Mouse (Mus musculus) megakaryocyte progenitor cell, adult 5-6 weeks (primary cell): ENCODE results near the gene Myo1b. TPM values are rescaled to one million over a fixed set of nuclear protein-coding genes. Genes with fewer than 3 reads are reported as not detected.
A peak's percentile ranks its signal among the peaks of the same experiment; 100 is the strongest.

ENCODE experiments used
- ATAC-seq: replicated peaks from 2 replicates; pipeline ENCODE4 v1.8.0; 2016; ENCODE audit warnings: mild to moderate bottlenecking, moderate TSS enrichment, inconsistent platforms; ENCODE audit not compliant: poor library complexity
- total RNA-seq, 2 experiments: library from RNA; stranded (forward) in 1 of 2; stranded (reverse) in 1 of 2; fragments of 157-497, 149-512 nt in 1 of 2; fragments of 200-1000 nt in 1 of 2; gene quantifications; 2 replicates each; pipeline versions ENCODE4 v1.2.3 to v1.2.4; 2015 to 2017

The Myo1b gene
- total RNA-seq, 2 experiments from 2014 or later = 3.3 to 5.8 TPM

DNA sequence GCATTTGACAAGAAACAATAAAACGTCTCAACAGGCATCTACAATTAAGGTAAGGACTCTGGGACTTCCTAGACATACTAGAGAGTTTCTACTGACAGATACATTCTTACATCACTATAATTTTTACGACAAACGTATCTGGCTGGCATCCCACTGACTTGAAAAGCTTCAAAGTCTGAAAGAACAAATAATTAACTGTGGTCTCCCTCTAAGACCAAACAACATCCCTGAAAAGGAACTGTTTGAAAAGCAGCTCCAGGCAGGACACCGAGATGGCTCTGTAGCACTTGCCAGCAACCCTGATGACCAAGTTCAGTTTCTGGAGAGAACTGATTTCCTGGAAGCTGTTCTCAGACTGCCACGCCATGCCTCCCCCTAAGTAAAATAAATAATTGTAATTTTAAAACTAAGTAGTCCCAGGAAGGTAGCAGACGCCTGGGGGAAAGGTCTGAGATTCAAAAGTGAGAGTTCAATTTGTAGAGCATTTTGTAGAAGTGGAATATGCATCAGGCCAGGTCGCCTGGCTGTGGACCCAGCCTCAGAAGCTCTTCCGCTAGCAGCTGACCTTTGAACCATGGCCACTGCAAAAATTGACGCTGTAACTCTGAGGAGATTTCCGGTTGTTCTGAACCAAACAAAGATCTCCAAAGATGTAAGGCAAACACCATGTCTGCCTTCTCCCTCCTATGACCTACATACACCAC, 60.2 kb downstream of the Myo1b start:
- no peak for ATAC-seq

DNA sequence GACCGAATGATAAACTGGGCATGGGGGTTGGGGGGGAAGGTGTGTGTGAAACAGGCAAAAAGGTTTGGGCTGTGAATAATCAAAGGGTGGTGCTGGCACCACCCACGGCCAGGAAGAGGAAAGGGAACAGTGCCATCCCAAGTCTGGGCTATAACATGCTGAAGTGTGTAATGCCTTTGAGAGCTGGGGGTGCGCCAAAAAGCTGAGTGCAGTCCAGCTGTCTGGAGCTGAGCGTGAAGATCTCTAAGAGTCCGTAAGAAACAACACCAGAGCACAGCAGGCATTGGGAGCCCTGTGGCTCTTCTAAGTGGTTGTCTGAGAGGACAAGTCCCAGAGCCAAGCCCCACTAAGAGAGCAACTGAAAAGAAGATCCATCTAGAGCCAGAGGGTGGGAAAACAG, 63.6 kb downstream of the Myo1b start:
- no peak for ATAC-seq

DNA sequence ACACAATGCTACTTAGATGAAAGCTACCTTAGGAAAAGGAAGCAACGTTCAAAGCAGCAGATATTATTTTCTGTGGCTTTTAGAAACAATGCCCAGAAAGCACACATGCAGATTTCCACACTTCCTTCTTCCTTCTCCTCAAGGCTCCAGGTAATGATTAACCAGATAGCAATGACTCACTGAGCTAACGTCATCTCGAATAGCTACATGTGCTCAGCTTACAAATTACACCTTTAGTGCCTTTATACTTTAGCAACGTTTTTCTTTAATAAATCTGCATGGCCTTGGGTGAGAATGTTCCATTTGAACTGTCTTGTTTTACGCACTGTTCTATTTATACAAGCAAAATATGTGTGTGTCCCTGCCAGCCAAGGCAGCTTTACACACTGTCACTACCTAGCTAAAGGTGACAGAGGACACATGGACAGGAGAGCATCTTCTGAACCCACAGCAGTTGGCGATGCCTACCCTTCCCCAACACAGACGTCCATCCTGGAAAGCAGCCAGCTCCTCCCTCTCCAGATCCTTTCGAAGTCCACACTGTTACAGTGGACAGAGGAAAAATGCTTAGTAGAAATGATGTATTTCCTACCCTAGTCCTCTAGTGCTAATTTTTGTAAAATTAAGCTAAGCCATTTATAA, 66.2 kb downstream of the Myo1b start:
- 0 out of 2 replicates have a peak, but pooled peaks have one; percentile 34 for ATAC-seq

DNA sequence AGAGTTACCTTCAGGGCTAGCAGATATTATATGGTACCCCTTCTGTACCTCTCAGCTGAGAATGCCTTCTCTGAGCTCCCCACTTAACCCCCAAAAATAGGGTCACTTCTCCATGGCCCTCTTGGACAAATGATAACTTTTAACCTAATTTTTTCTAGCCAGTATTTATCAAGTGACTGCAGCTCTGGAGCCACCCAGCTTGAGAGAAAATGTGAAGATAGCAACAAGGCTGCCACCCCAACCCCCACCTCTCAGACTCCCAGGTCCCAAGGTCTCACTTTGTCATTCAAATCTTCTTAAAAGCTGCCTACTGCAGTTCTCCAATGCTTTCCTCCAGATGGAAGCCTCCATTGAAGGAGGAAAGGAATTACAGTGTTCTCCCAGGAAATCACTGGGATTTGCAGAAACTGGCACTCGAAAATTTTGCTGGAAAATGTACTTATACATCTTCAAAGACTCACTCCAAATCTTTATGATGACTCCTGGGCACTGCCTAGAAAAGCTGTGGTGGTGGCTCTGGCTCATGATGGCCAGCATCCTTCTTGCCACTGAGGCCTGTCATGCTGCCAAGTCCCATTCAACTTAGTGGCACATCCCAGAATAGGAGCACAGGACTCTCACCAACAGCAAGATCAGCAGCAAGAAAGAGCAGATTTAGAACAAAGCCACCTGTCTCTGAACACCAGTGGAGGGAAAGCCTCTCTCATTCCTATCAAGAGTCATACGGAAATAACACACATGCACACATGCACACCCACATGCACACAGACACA, 70.4 kb downstream of the Myo1b start:
- no peak for ATAC-seq

DNA sequence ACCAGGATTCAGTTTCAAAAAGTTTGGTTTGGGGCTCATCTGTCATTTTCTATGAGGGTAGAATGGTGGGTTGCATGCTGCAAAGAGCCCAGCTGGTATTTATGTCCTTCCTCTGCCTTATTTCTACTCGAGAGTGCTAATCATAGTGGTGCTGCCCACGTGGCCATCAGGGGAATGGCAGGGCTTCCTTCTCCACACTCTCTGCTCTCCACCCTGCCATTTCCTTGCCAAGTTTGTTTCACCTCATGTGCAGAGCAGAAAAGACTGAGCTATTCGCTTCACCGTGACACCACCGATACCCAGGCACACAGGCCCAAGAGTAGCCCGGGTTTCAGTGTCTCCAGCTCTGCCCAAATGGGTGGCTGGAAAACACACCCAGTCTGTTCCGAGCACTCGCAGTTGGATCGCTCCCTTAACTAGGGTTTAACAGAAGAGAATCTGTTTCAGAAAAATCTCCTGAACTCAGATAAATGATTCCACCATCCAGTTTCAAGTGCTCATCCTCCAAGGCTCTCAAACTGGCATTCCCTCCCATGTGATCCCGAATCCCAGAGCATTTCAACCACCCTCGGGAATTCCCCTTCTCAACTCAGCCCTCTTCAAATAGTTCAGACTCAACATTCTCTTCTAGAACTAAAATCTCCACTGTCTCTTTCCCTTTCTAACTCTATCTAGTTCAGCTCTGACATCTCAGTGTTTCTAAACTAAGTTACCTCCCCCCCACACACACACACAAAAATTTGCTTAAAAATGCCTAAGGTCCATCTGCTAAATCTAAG, 77.8 kb downstream of the Myo1b start:
- ATAC-seq = 0 out of 2 replicates have a peak, but pooled peaks have one; percentile 23

DNA sequence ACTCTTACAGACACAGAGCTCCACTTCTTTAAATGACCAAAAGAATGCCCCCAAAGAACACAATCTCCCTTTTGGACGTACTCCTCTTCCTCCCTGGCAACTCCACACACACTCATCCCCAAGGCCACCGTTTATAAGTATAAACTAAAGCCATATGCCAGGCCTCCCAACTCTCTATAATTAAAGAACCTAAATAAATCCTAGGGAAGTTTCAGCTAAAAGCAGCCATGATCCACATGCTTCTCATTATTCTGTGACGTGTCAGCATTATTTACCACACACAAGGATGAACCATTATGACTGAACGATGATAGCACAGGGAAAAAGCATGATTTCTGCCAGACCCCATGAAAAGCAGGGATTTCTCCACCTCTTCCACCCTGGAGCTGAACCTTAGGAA, 78.6 kb downstream of the Myo1b start:
- no peak for ATAC-seq

DNA sequence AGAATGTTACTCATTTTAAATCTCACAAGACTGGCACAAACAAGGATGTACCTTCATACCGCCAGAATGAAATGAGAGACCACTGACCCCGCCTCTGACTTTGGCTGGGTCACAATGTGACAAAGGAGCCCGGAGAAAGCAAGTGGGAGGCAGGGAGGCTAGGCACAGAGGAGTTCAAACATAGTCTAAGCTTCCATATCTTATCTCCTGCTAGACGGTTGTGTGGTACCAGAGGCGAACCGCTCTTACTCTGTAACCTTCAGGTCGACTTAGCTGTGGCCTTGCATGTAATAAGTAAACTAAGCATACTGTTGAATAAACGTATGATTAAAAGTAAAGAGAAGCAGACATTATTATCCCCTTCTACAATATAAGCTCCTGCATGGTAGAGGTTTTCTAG, 80.1 kb downstream of the Myo1b start:
- ATAC-seq = no peak

DNA sequence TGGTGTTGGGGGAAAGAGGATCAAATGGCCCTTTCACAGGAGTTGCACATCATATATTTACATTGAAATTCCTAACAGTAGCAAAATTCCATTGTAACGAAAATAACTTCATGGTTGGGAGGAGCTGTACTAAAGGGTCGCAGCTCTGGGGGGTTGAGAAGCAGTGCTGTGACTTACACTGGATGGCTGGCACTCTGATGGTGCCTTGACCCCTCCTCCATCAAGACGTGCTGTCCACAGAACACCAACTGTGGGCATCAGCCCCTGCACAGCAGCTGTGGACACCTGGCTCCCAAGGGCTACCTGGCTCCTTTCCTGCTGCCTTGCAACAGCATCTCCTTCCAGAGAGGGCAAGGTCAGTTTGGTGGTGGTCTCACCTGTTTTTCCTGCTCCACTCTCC, 81.8 kb downstream of the Myo1b start:
- no peak for ATAC-seq

DNA sequence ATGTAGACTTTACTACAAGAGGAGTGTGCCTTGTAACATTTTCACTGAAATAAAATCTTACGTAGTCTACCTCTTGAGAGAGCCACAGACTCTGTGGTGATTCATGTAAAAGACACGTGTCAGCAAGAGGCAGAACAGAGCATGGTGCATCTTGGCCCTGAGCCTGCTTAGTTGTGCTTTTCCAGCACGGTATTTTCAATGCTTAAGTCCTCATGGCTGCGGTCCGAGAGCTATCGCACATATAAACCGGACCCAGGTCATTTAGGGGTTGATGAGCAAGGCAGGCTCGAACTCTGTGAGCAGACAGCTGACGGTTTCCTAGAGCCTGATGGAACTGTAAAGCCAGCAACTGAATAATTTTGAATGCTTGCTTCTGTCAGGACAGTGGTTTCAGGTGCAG, 86.5 kb downstream of the Myo1b start:
- ATAC-seq = no peak

DNA sequence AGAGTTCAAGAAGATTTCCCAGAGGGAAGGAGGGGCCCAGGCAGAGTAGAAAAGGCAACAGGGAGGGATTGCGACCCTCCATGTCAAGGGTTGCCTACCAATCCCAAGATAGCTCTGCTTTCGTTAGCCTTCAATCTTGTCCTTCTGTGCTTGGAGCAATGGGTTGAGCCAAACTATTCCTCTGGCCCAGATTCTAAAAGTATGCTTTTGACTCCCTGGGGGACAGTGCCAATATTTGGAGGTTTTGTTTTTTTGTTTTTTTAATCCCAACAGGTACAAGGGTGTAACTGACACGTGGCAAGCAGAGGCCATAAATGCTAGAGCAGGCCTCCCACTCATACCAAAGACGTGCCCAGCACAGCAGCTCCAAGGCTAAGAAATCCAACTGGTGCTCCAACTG, 93.3 kb downstream of the Myo1b start:
- ATAC-seq = no peak

DNA sequence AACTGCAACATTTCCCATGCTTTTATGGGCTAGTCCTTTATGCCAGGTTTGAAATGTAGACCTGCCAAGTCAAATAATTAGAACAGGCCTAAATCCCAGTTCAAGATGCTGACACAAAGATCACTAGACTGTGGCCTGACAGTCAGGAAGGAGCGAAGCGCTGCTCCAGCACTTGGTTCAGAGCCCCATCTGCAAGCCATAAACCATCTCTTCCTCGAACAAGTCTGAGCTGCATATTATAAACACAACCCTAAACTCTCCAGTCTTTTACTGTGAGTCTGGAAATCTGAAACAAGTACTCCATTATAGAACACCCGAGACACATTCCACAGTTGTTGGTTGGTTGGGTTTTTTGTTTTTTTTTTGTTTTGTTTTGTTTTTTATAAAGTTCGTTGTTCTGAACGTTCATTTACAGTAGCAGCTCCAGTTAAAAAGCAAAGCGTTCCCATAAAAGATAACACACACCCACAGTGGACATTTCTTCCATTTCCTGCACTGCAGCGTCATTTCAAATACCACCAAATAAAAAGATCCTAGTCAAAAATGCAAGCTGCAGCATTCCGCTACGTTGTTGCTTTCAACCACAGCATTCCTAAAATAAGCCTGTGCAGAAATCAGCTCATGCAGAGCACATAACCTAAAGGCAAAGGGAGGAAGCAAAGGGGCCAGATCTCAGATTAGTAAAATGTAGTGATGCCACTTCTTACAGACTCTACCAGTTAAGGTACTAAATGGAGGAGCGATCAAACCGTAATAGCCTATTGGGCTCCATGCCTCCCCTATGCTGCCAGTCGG, 94.0 kb downstream of the Myo1b start:
- no peak for ATAC-seq

DNA sequence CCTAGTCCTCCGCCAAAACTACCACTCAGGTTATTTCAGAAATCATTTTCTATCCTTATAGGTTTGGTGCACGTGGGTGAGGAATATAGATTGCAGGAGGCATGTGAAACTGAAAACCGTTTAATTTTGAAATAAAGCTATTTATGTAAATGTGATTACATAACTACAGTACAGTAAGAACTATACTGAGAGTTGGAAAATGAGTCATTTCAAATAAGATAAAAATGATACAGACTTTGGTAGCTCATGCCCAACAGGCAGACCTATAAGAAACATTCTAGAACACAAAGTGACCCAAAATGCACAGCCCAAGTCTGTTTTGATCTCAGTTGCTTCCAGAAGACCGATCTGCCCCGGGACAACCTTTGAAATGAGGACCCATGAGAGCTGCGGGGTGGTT, 95.4 kb downstream of the Myo1b start:
- peak; percentile 31; the same call in 1 of the 2 replicates for ATAC-seq

DNA sequence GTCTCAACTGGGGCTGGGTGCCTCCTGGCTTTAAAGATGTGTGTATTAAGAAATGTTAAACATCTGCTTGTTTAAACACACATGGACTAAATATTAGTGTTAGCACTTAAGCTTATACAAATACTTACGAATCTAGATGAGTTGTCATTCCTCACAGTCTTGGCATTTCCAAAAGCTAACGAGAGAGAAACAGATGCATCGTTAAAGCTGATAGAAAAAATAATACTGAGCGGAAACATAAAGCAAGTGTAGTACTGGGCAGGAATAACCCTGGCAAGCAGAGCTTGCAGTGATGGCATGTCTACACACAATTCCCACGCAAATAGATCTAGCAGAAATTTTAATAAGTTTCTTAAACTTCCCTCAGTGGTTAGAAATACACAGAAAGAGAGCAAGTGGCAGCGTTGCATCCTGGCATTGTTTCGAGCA, 95.8 kb downstream of the Myo1b start:
- no peak for ATAC-seq

DNA sequence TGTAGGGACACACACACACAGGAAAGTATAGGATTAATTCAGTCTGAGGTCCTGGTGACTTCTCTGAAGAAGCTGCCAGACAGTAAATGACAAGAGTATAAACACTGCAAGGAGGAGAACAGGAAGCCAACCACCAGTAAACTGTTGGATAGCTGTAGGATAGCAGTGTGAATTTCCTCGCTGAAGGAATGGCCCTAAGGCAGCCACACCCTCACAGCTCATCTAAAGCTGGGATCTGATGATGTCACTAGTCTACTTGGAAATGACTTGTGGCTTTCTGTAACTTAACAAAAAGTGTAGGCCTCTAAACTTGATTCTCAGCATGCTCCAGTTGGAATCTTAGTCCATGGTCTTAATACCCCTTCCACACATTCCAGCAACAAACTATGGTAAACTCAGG, 100.2 kb downstream of the Myo1b start:
- ATAC-seq = no peak

DNA sequence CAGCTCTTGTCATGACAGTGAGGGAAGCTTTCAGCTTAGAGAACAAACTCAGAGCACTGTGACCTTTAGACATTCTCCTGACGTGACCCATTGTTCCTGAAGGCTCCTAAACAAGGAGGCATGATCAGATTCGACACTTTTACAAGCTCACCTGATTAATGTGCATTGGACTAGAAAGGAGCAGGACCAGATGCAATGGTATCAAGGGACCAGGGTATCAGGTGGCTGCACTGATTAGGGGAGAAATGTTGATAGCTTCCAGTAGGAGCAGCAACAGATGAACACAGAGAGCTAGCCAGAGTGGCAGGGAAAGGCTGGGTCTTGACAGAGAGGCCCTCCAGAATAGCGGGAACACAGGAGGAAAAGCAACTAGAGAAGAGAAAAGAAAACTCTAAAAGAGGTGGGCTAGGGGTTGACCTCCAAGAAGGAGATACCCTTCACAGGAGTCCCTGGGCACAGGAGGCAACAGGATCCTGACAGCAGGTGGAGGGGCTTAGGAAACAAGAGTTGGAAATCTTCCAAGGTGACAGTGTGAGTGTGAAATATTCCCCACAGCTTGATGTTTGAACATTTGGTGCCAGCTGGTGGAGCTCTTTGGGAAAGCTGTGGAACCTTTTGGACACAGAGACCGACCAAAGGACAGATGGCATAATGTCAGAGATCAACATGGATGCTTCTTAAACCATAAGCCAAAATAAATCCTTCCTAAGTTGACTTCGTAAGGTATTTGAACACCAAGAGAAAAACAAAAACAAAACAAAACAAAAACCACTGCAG, 100.8 kb downstream of the Myo1b start:
- ATAC-seq = no peak

DNA sequence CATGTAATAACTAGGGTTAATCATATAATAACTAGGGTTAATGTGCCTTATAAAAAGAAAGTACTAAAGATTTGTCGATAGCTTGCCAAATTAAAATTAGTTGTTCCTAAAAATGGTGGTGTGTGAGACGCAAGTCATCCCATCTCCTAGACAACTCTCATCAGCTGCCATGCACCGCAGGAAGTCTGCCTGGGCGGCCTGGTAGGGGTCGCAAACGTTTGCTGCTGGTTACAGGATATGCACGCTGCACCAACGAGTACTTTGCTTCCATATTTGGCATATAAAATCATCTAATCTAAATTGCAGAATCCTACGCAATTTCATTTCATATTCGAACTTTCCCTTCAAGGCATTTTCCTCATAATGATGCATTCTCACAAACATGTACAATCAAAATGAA, 107.0 kb downstream of the Myo1b start:
- no peak for ATAC-seq

DNA sequence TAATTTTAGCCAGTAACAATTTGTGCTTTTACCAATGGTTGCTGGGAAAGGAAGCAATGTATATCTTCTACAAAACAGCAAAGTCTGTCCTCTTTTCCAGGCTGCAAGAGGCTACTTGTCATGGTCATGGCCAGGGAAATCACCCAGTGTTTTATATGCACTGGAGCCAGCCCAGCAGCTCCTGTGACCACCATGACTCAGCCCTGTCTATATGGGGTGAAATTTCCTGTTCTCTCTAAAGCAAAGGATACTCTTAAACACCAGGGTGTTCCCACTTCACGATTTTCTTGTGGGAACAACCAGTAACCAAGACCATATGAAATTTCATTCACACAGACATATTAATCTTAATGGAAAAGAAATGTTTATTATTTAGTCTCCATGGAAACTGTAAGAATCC, 107.6 kb downstream of the Myo1b start:
- 0 out of 2 replicates have a peak, but pooled peaks have one; percentile 30 for ATAC-seq

DNA sequence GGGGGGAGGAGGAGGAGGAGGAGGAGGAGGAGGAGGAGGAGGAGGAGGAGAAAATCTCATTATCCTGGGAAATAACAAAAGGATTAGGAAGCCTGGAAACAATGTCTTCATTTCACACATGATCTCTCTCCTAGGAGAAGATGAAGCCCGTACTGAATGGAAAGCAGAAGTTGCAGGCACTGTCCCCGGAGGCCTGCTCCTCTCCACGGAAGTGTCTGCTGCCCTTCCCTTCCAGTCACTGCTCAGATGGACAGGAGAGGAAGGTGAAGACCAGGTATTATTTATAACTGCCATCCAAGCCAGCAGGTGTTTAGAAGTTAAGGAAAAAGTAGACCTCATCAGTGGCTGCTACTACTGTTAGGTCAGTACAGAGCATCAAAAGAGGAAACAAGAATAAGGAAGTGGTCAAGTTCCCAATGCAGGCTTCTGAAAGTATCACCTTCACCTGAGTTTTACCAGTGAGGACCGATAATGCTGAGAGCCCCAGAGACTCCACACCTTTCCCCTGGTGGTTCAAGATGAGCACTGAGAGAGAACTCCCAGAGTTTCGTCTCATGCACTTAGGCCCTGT, 110.7 kb downstream of the Myo1b start:
- peak; percentile 91 for ATAC-seq
